Mouse (Mus musculus): Measurements from ENCODE around the gene Atp2b1.

The Atp2b1 gene

GRCm38 (mm10) chr10:99029844-99030243 is 115.6 kb downstream of the Atp2b1 start:
- DNase-seq (ENCODE audit: low read depth, low spot score), result no peak

GRCm38 (mm10) chr10:99033830-99034828 is 119.9 kb downstream of the Atp2b1 start:
- no peak for DNase-seq (ENCODE audit: low read depth, low spot score)

GRCm38 (mm10) chr10:99037185-99038065 is 123.2 kb downstream of the Atp2b1 start:
- no peak for DNase-seq (ENCODE audit: low read depth, low spot score)

- DNase-seq (ENCODE audit: low read depth, low spot score), result no peak
Measured at GRCm38 (mm10) chr10:99038866-99039265, 124.7 kb downstream of the Atp2b1 start.

- DNase-seq (ENCODE audit: low read depth, low spot score), result no peak
Measured at GRCm38 (mm10) chr10:99040171-99040570, 126.0 kb downstream of the Atp2b1 start.

GRCm38 (mm10) chr10:99046756-99047550 is 132.7 kb downstream of the Atp2b1 start:
- no peak for DNase-seq (ENCODE audit: low read depth, low spot score)

- DNase-seq (ENCODE audit: low read depth, low spot score), result no peak
Measured at GRCm38 (mm10) chr10:99047551-99047940, 133.3 kb downstream of the Atp2b1 start.

GRCm38 (mm10) chr10:99050093-99050492 is 135.9 kb downstream of the Atp2b1 start:
- DNase-seq (ENCODE audit: low read depth, low spot score), result no peak

- DNase-seq (ENCODE audit: low read depth, low spot score), result no peak
Measured at GRCm38 (mm10) chr10:99053111-99053510, 138.9 kb downstream of the Atp2b1 start.

GRCm38 (mm10) chr10:99060588-99060987 is 146.4 kb downstream of the Atp2b1 start:
- no peak for DNase-seq (ENCODE audit: low read depth, low spot score)

- DNase-seq (ENCODE audit: low read depth, low spot score), result no peak
Measured at GRCm38 (mm10) chr10:99061418-99061817, 147.2 kb downstream of the Atp2b1 start.

- no peak for DNase-seq (ENCODE audit: low read depth, low spot score)
Measured at GRCm38 (mm10) chr10:99062546-99062945, 148.3 kb downstream of the Atp2b1 start.

Data from c-Kit-negative CD71-positive TER-119-positive erythroid progenitor cells, embryonic 14.5 days (primary cell).